19 mouse cellular contexts compared by ENCODE assay signal in genomic region chr2:36251156-36251555, GRCm38 (mm10).
"Had no signal": no experiment of that assay in that cellular context is flagged by ENCODE, and none has a peak within 500 bp of the region (broad histone marks: within the 10 kb centered on the region; RNA-seq: fewer than 3 reads in every experiment).

No protein-coding gene starts in this region.

- H3K27ac ChIP-seq: midbrain, embryonic 10.5 days; midbrain, embryonic 12.5 days; neural tube, embryonic 13.5 days; neural tube, embryonic 15.5 days had no signal

- H3K36me3 ChIP-seq: midbrain, embryonic 10.5 days; midbrain, embryonic 12.5 days; neural tube, embryonic 13.5 days; neural tube, embryonic 15.5 days had no signal

- DNase-seq: lung, adult 18-20 months; lung, embryonic 14.5 days; lung, postnatal 10 days; lung, postnatal 4 days; midbrain, embryonic 14.5 days; retina, postnatal 1 day; right cerebral cortex, adult 18-20 months; right cerebral cortex, postnatal 25 days; right cerebral cortex, postnatal 4 days; spleen, adult 18-20 months; thymus, adult 18-20 months; thymus, postnatal 14 days; thymus, postnatal 36 days had no signal

- ATAC-seq: midbrain, embryonic 16.5 days had no signal

- H3K9me3 ChIP-seq: midbrain, embryonic 10.5 days; midbrain, embryonic 12.5 days; neural tube, embryonic 13.5 days; neural tube, embryonic 15.5 days had no signal

- H3K4me2 ChIP-seq: lung, embryonic 14.5 days; midbrain, embryonic 12.5 days; neural tube, embryonic 13.5 days; neural tube, embryonic 15.5 days had no signal

- H3K27me3 ChIP-seq: midbrain, embryonic 12.5 days; neural tube, embryonic 13.5 days; neural tube, embryonic 15.5 days had no signal

- H3K4me3 ChIP-seq: midbrain, embryonic 10.5 days; midbrain, embryonic 12.5 days; myocyte; neural tube, embryonic 13.5 days; neural tube, embryonic 15.5 days had no signal

- H3K9ac ChIP-seq: lung, embryonic 14.5 days; midbrain, embryonic 12.5 days; neural tube, embryonic 13.5 days; neural tube, embryonic 15.5 days had no signal

- H3K4me1 ChIP-seq: midbrain, embryonic 10.5 days; midbrain, embryonic 12.5 days; neural tube, embryonic 13.5 days; neural tube, embryonic 15.5 days had no signal
